Mouse (Mus musculus) MEL (cell line): ENCODE measurements around the gene Med11.

Experiments used
- CHD2 ChIP-seq: IDR thresholded peaks from 2 replicates; pipeline ENCODE4 v1.6.1; 2011; ENCODE audit warnings: low read length, improper control_type of control experiment
- CTCF ChIP-seq, 3 experiments: IDR thresholded peaks in 2 of 3; conservative IDR thresholded peaks in 1 of 3; 2 replicates each; pipeline ENCODE4 v1.5.1; 2011 to 2012; ENCODE audit warnings: low read length in 3 of 3, low read depth in 2 of 3, mild to moderate bottlenecking in 2 of 3, improper control_type of control experiment in 1 of 3, inconsistent platforms in 1 of 3, mixed read lengths in 1 of 3, moderate library complexity in 1 of 3; ENCODE audit not compliant: control insufficient read depth in 1 of 3, insufficient read depth in 1 of 3, poor library complexity in 1 of 3, severe bottlenecking in 1 of 3
- EP300 ChIP-seq, 2 experiments: IDR thresholded peaks; 2 replicates each; pipeline ENCODE4 v1.6.1; 2011; ENCODE audit warnings: improper control_type of control experiment in 2 of 2, low read length in 2 of 2, low read depth in 1 of 2, mild to moderate bottlenecking in 1 of 2
- ETS1 ChIP-seq: IDR thresholded peaks from 2 replicates; pipeline ENCODE4 v1.6.1; 2012; ENCODE audit warnings: low read depth, mild to moderate bottlenecking, inconsistent platforms, low read length, improper control_type of control experiment, moderate library complexity
- GATA1 ChIP-seq: IDR thresholded peaks from 2 replicates; pipeline ENCODE4 v1.6.1; 2011; ENCODE audit warnings: low read depth, low read length, improper control_type of control experiment
- KAT2A ChIP-seq: conservative IDR thresholded peaks from 2 replicates; pipeline ENCODE4 v1.6.1; 2012; ENCODE audit warnings: low read depth, low read length, improper control_type of control experiment, inconsistent platforms
- MAFK ChIP-seq: IDR thresholded peaks from 2 replicates; pipeline ENCODE4 v1.6.1; 2011; ENCODE audit warnings: low read depth, mild to moderate bottlenecking, low read length, improper control_type of control experiment, borderline replicate concordance
- NRF1 ChIP-seq: IDR thresholded peaks from 2 replicates; pipeline ENCODE4 v1.6.1; 2014; ENCODE audit warnings: low read depth, mild to moderate bottlenecking, inconsistent platforms, low read length, improper control_type of control experiment, moderate library complexity; ENCODE audit not compliant: poor library complexity, insufficient read depth, severe bottlenecking
- POLR2A ChIP-seq, 2 experiments: IDR thresholded peaks; 2 replicates each; pipeline ENCODE4 v1.6.1; 2011 to 2012; ENCODE audit warnings: low read length in 2 of 2, mild to moderate bottlenecking in 2 of 2, control low read depth in 1 of 2, improper control_type of control experiment in 1 of 2, low read depth in 1 of 2, moderate library complexity in 1 of 2; ENCODE audit not compliant: control insufficient read depth in 1 of 2, insufficient read depth in 1 of 2, poor library complexity in 1 of 2
- POLR2AphosphoS2 ChIP-seq: IDR thresholded peaks from 2 replicates; pipeline ENCODE4 v1.6.1; 2011; ENCODE audit warnings: low read length, improper control_type of control experiment
- SIN3A ChIP-seq: IDR thresholded peaks from 2 replicates; pipeline ENCODE4 v1.6.1; 2012; ENCODE audit warnings: low read length, improper control_type of control experiment, inconsistent platforms
- SMC3 ChIP-seq: IDR thresholded peaks from 2 replicates; pipeline ENCODE4 v1.6.1; 2011; ENCODE audit warnings: low read depth, low read length, improper control_type of control experiment
- UBTF ChIP-seq: IDR thresholded peaks from 2 replicates; pipeline ENCODE4 v1.6.1; 2012; ENCODE audit warnings: low read depth, mild to moderate bottlenecking, inconsistent platforms, low read length, improper control_type of control experiment, moderate library complexity, borderline replicate concordance; ENCODE audit not compliant: insufficient read depth
- USF1 ChIP-seq: IDR thresholded peaks from 2 replicates; pipeline ENCODE4 v1.6.1; 2014; ENCODE audit warnings: low read depth, mild to moderate bottlenecking, inconsistent platforms, low read length, improper control_type of control experiment, moderate library complexity

- TF ChIP-seq NRF1 (no peak), MAFK (no peak), CTCF (IDR thresholded peaks at IDR 0.05 in 2 of 3, conservative IDR thresholded peaks at IDR 0.05 in 1 of 3; ENCODE audit: control insufficient read depth in 1 of 3, insufficient read depth in 1 of 3, low read depth in 2 of 3, low read length in 3 of 3, poor library complexity in 1 of 3, severe bottlenecking in 1 of 3) (no peak), UBTF (no peak), KAT2A (no peak), CHD2 (no peak), POLR2A (IDR thresholded peaks at IDR 0.05; ENCODE audit: control insufficient read depth in 1 of 2, insufficient read depth in 1 of 2, low read depth in 1 of 2, low read length in 2 of 2, poor library complexity in 1 of 2) (no peak), SMC3 (no peak), GATA1 (no peak), POLR2AphosphoS2 (no peak), ETS1 (no peak), SIN3A (no peak), EP300 (IDR thresholded peaks at IDR 0.05; ENCODE audit: low read depth in 1 of 2, low read length in 2 of 2) (no peak), USF1 (no peak)
Measured at GRCm38 (mm10) chr11:70431574-70431973, 20.1 kb upstream of the Med11 start.
